Mouse (Mus musculus) MEL (cell line): ENCODE data around the gene Nfatc3. TPM values are rescaled to one million over a fixed set of nuclear protein-coding genes. Genes with fewer than 3 reads are reported as not detected.

Experiments used
- DNase-seq: peaks from one replicate; pipeline ENCODE4 v3.0.0; 2011; ENCODE audit warnings: low read depth, low spot score
- H3K27ac ChIP-seq: 2 replicates; pipeline ENCODE4 v1.5.1; 2012; ENCODE audit warnings: low read depth, mild to moderate bottlenecking, control low read depth, low read length, moderate library complexity; ENCODE audit not compliant: control insufficient read depth
- H3K27me3 ChIP-seq, 2 experiments: fragments of 150-350 bp in 1 of 2; sonication (generic) in 1 of 2; 2 replicates each; pipeline ENCODE4 v1.6.1; 2012; ENCODE audit warnings: low read length in 2 of 2, mild to moderate bottlenecking in 2 of 2, improper control_type of control experiment in 1 of 2, moderate library complexity in 1 of 2; ENCODE audit not compliant: insufficient read depth in 2 of 2, control insufficient read depth in 1 of 2
- H3K36me3 ChIP-seq, 2 experiments: 2 replicates each; pipeline ENCODE4 v1.6.1; 2012 to 2014; ENCODE audit warnings: low read length in 2 of 2, improper control_type of control experiment in 1 of 2, inconsistent platforms in 1 of 2, mild to moderate bottlenecking in 1 of 2; ENCODE audit not compliant: insufficient read depth in 2 of 2, control insufficient read depth in 1 of 2
- H3K4me1 ChIP-seq, 2 experiments: fragments of 150-350 bp in 1 of 2; sonication (generic) in 1 of 2; 2 replicates each; pipeline ENCODE4 v1.6.1; 2012; ENCODE audit warnings: low read length in 2 of 2, improper control_type of control experiment in 1 of 2, mild to moderate bottlenecking in 1 of 2; ENCODE audit not compliant: insufficient read depth in 2 of 2, control insufficient read depth in 1 of 2
- H3K4me3 ChIP-seq, 2 experiments: fragments of 150-350 bp in 1 of 2; sonication (generic) in 1 of 2; 2 replicates each; pipeline ENCODE4 v1.5.1; 2012; ENCODE audit warnings: low read depth in 2 of 2, low read length in 2 of 2, mild to moderate bottlenecking in 2 of 2, moderate library complexity in 2 of 2, control low read depth in 1 of 2, improper control_type of control experiment in 1 of 2; ENCODE audit not compliant: control insufficient read depth in 1 of 2, insufficient read depth in 1 of 2
- H3K79me2 ChIP-seq: 2 replicates; pipeline ENCODE4 v1.6.1; 2012; ENCODE audit warnings: mild to moderate bottlenecking, low read length, moderate library complexity; ENCODE audit not compliant: control insufficient read depth, poor library complexity, insufficient read depth
- H3K9ac ChIP-seq: 2 replicates; pipeline ENCODE4 v1.6.1; 2012; ENCODE audit warnings: low read depth, mild to moderate bottlenecking, control low read depth, low read length, moderate library complexity; ENCODE audit not compliant: control insufficient read depth, poor library complexity, severe bottlenecking
- H3K9me3 ChIP-seq: fragments of 150-350 bp; sonication (generic); replicated peaks from 2 replicates; pipeline ENCODE4 v1.6.1; 2012; ENCODE audit warnings: mild to moderate bottlenecking, low read length, improper control_type of control experiment, moderate library complexity; ENCODE audit not compliant: insufficient read depth
- BHLHE40 ChIP-seq: IDR thresholded peaks from 2 replicates; pipeline ENCODE4 v1.6.1; 2012; ENCODE audit warnings: low read depth, mild to moderate bottlenecking, inconsistent platforms, low read length, improper control_type of control experiment, borderline replicate concordance
- CHD2 ChIP-seq: IDR thresholded peaks from 2 replicates; pipeline ENCODE4 v1.6.1; 2011; ENCODE audit warnings: low read length, improper control_type of control experiment
- E2F4 ChIP-seq: IDR thresholded peaks from 2 replicates; pipeline ENCODE4 v1.6.1; 2011; ENCODE audit warnings: low read depth, low read length, improper control_type of control experiment, borderline replicate concordance
- ELF1 ChIP-seq: IDR thresholded peaks from 2 replicates; pipeline ENCODE4 v1.6.1; 2014; ENCODE audit warnings: low read depth, mild to moderate bottlenecking, inconsistent platforms, low read length, improper control_type of control experiment, moderate library complexity
- ETS1 ChIP-seq: IDR thresholded peaks from 2 replicates; pipeline ENCODE4 v1.6.1; 2012; ENCODE audit warnings: low read depth, mild to moderate bottlenecking, inconsistent platforms, low read length, improper control_type of control experiment, moderate library complexity
- GABPA ChIP-seq: IDR thresholded peaks from 2 replicates; pipeline ENCODE4 v1.6.1; 2012; ENCODE audit warnings: low read depth, mild to moderate bottlenecking, inconsistent platforms, low read length, improper control_type of control experiment, moderate library complexity
- JUND ChIP-seq: IDR thresholded peaks from 2 replicates; pipeline ENCODE4 v1.6.1; 2011; ENCODE audit warnings: low read depth, mild to moderate bottlenecking, improper control_type of control experiment, low read length
- MAFK ChIP-seq: IDR thresholded peaks from 2 replicates; pipeline ENCODE4 v1.6.1; 2011; ENCODE audit warnings: low read depth, mild to moderate bottlenecking, low read length, improper control_type of control experiment, borderline replicate concordance
- MEF2A ChIP-seq: IDR thresholded peaks from 2 replicates; pipeline ENCODE4 v1.6.1; 2014; ENCODE audit warnings: low read depth, mild to moderate bottlenecking, inconsistent platforms, low read length, improper control_type of control experiment; ENCODE audit not compliant: poor library complexity, insufficient replicate concordance, severe bottlenecking; ENCODE audit errors: extremely low read depth
- MYB ChIP-seq: IDR thresholded peaks from 2 replicates; pipeline ENCODE4 v1.6.1; 2011; ENCODE audit warnings: mild to moderate bottlenecking, low read depth, low read length, improper control_type of control experiment
- MYC ChIP-seq: IDR thresholded peaks from 2 replicates; pipeline ENCODE4 v1.6.1; 2011; ENCODE audit warnings: low read depth, mild to moderate bottlenecking, low read length, improper control_type of control experiment, moderate library complexity
- NELFE ChIP-seq: IDR thresholded peaks from 2 replicates; pipeline ENCODE4 v1.6.1; 2011; ENCODE audit warnings: low read depth, low read length, improper control_type of control experiment
- POLR2AphosphoS5 ChIP-seq: IDR thresholded peaks from 2 replicates; pipeline ENCODE4 v1.6.1; 2012; ENCODE audit warnings: low read depth, borderline replicate concordance, mild to moderate bottlenecking, inconsistent platforms, low read length, moderate library complexity, mixed read lengths
- RCOR1 ChIP-seq: IDR thresholded peaks from 2 replicates; pipeline ENCODE4 v1.6.1; 2012; ENCODE audit warnings: low read depth, mild to moderate bottlenecking, inconsistent platforms, low read length, improper control_type of control experiment
- TAL1 ChIP-seq: IDR thresholded peaks from 2 replicates; pipeline ENCODE4 v1.6.1; 2012; ENCODE audit warnings: mild to moderate bottlenecking, inconsistent platforms, low read length, moderate library complexity, mixed read lengths
- USF2 ChIP-seq, 2 experiments: IDR thresholded peaks; 2 replicates each; pipeline ENCODE4 v1.6.1; 2011 to 2012; ENCODE audit warnings: improper control_type of control experiment in 2 of 2, low read length in 2 of 2, borderline replicate concordance in 1 of 2, inconsistent platforms in 1 of 2, low read depth in 1 of 2, mild to moderate bottlenecking in 1 of 2; ENCODE audit not compliant: insufficient read depth in 1 of 2
- ZKSCAN1 ChIP-seq: IDR thresholded peaks from 2 replicates; pipeline ENCODE4 v1.6.1; 2012; ENCODE audit warnings: low read depth, mild to moderate bottlenecking, inconsistent platforms, low read length, improper control_type of control experiment, moderate library complexity
- ZMIZ1 ChIP-seq: IDR thresholded peaks from 2 replicates; pipeline ENCODE4 v1.6.1; 2012; ENCODE audit warnings: low read depth, mild to moderate bottlenecking, inconsistent platforms, low read length, improper control_type of control experiment, moderate library complexity
- ZNF384 ChIP-seq: IDR thresholded peaks from 2 replicates; pipeline ENCODE4 v1.6.1; 2012; ENCODE audit warnings: low read depth, mild to moderate bottlenecking, inconsistent platforms, low read length, improper control_type of control experiment
- polyA plus RNA-seq, 2 experiments: library from polyadenylated mRNA; stranded (reverse) in 1 of 2; unstranded in 1 of 2; fragments of >175 nt in 1 of 2; fragments of >200 nt in 1 of 2; gene quantifications; 2 replicates each; pipeline versions ENCODE4 v1.2.1 to v1.2.4; 2012; ENCODE audit warnings: low replicate concordance in 2 of 2, low read depth in 1 of 2; ENCODE audit not compliant: insufficient read length in 2 of 2, insufficient read depth in 1 of 2, missing spikeins in 1 of 2
- total RNA-seq: library from RNA; depleted of rRNA; stranded (reverse); fragments of 300-350 nt; gene quantifications from 2 replicates; pipeline ENCODE4 v1.2.3, GENCODE M21; 2012

The Nfatc3 gene
- total and polyA plus RNA-seq, 3 experiments: 14.4 to 59.3 (median 50.2) TPM

- TF ChIP-seq POLR2AphosphoS5 (no peak), ZNF384 (peak; percentile 22; the same call in 1 of the 2 replicates), MAFK (no peak)
- peaks cover 0 to 34% of the 10 kb centered on the region in 2 experiments; a peak in 2 of 4 replicates for H3K36me3 ChIP-seq
- peaks cover 68% of the 10 kb centered on the region for H3K79me2 ChIP-seq
- no peak for DNase-seq
- H3K9me3 ChIP-seq: no peaks in the 10 kb centered on the region
- H3K27me3 ChIP-seq: no peaks in the 10 kb centered on the region
- no peak overlapping the region for H3K4me3 ChIP-seq
- H3K9ac ChIP-seq: no peak overlapping the region
- peaks cover 8 to 16% of the 10 kb centered on the region in 2 experiments for H3K4me1 ChIP-seq
- no peak overlapping the region for H3K27ac ChIP-seq
Measured at GRCm38 (mm10) chr8:106066721-106067120, 8.1 kb downstream of the Nfatc3 start.

DNA sequence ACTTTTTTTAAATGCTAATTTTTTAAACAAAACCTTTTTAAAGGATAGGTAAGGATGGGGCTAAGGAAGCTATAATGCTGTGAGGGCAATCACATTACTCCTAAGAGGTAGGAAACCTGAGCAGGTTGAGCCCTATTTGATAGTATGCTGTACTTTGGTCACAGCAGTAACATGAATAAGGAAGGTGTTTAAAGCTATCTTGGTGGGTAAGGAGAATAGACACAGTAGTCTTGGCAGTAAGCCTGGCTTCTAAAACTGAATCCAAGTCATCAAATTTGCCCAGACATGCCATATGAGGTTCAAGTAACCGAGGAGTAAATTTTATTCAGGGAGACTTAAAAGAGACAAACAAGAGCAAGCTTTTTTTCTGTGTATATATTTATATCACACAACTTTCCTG lies 10.9 kb downstream of the Nfatc3 start:
- no peaks in the 10 kb centered on the region for H3K9me3 ChIP-seq
- H3K36me3 ChIP-seq: peaks cover 0 to 12% of the 10 kb centered on the region in 2 experiments; a peak in 3 of 4 replicates
- peaks cover 61% of the 10 kb centered on the region for H3K79me2 ChIP-seq
- peak; percentile 27 for DNase-seq
- TF ChIP-seq ELF1: no peak
- no peak for TF ChIP-seq NELFE
- no peak for TF ChIP-seq ZKSCAN1
- TF ChIP-seq BHLHE40: no peak
- no peak for TF ChIP-seq MYC
- TF ChIP-seq, all 39 proteins: peak for 0
- no peak overlapping the region for H3K27ac ChIP-seq
- no peaks in the 10 kb centered on the region for H3K27me3 ChIP-seq
- no peak overlapping the region for H3K9ac ChIP-seq
- peaks cover 3 to 4% of the 10 kb centered on the region in 2 experiments; a peak in 3 of 4 replicates for H3K4me1 ChIP-seq
- H3K4me3 ChIP-seq: no peak overlapping the region

DNA sequence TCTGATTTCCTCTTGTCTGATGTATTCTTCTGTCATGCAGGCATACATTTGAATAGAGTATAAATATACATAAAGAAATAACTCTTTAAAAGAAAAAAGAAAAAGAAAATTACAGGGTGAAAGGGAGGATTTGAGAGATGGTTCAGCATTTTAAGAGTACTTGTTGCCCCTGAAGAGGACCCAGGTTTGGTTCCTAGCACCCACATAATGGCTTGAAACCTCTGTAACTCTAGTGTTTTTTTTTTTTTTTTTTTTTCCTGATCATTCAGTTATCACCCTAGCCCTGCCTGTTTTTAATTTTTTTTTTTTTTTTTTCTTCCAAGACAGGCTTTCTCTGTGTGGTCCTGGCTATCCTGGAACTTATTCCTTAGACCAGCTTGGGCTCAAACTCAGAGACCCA lies 13.5 kb downstream of the Nfatc3 start:
- Histone ChIP-seq H3K79me2 (peaks cover 61% of the 10 kb centered on the region), H3K27me3 (no peaks in the 10 kb centered on the region), H3K9ac (no peak overlapping the region), H3K4me3 (no peak overlapping the region), H3K9me3 (no peaks in the 10 kb centered on the region), H3K27ac (no peak overlapping the region), H3K4me1 (peaks cover 2 to 13% of the 10 kb centered on the region in 2 experiments; a peak in 3 of 4 replicates), H3K36me3 (peaks cover 0 to 21% of the 10 kb centered on the region in 2 experiments; a peak in 3 of 4 replicates)
- TF ChIP-seq ZNF384 (peak; percentile 70), ZKSCAN1 (no peak)
- no peak for DNase-seq

DNA sequence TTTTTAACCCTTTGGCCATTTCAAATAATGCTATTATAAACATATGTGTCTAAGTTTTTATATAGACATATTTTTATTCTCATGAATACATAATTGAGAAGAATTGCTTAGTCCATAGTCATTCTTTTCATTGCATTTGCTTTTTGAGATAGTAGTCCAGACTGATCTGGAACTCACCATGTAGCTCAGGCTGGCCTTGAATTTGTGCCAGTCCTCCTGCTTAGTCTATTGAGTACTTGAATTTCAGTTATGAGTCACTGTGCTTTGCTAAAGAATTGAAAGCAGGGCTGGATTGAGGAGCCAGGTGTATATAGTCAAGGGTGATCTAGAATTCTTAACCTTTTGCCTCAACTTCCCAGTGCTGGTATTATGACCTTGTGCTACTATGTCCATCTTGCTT lies 15.6 kb downstream of the Nfatc3 start:
- H3K9ac ChIP-seq: no peak overlapping the region
- H3K4me1 ChIP-seq: peaks cover 2 to 13% of the 10 kb centered on the region in 2 experiments; a peak in 3 of 4 replicates
- no peak for DNase-seq
- no peaks in the 10 kb centered on the region for H3K9me3 ChIP-seq
- peaks cover 6 to 19% of the 10 kb centered on the region in 2 experiments for H3K36me3 ChIP-seq
- H3K27ac ChIP-seq: no peak overlapping the region
- H3K4me3 ChIP-seq: no peak overlapping the region
- H3K27me3 ChIP-seq: no peaks in the 10 kb centered on the region
- H3K79me2 ChIP-seq: peaks cover 55% of the 10 kb centered on the region
- TF ChIP-seq MEF2A: no peak
- no peak for TF ChIP-seq TAL1
- no peak for TF ChIP-seq USF2 (IDR thresholded peaks at IDR 0.05; ENCODE audit: borderline replicate concordance in 1 of 2, insufficient read depth in 1 of 2, low read depth in 1 of 2, low read length in 2 of 2)
- no peak for TF ChIP-seq ETS1
- TF ChIP-seq ZMIZ1: no peak
- no peak for TF ChIP-seq NELFE
- TF ChIP-seq CHD2: no peak
- no peak for TF ChIP-seq E2F4
- TF ChIP-seq MYB: no peak
- TF ChIP-seq ZKSCAN1: no peak
- no peak for TF ChIP-seq GABPA
- TF ChIP-seq RCOR1: no peak
- TF ChIP-seq JUND: no peak
- TF ChIP-seq BHLHE40: no peak
